Mouse (Mus musculus) layer of hippocampus, adult 9-10 months (tissue): Measurements from ENCODE around the gene C3.

Source experiments
- DNase-seq: peaks from one replicate; pipeline ENCODE4 v3.0.0; 2022; ENCODE audit warnings: low spot score

C3 gene

GRCm38 (mm10) chr17:57249186-57250181, 21.5 kb upstream of the C3 start, which contains the start of gene Trip10:
Trip10 (plus strand) TSS chr17:57249455.
- peak; percentile 59 for DNase-seq

- DNase-seq: no peak
Observed at GRCm38 (mm10) chr17:57248771-57249170, 20.8 kb upstream of the C3 start.

GRCm38 (mm10) chr17:57248201-57248699, 20.3 kb upstream of the C3 start, which contains the start of gene Gpr108:
Gpr108 (minus strand) TSS chr17:57248446.
- DNase-seq: peak; percentile 75

- peak; percentile 97 for DNase-seq
Observed at GRCm38 (mm10) chr17:57247393-57248200, 19.7 kb upstream of the C3 start.

- DNase-seq: no peak
Observed at GRCm38 (mm10) chr17:57246663-57247392, 18.9 kb upstream of the C3 start.

GRCm38 (mm10) chr17:57245311-57245929, 17.5 kb upstream of the C3 start:
- DNase-seq: no peak

- no peak for DNase-seq
Observed at GRCm38 (mm10) chr17:57243650-57244370, 15.9 kb upstream of the C3 start.

- DNase-seq: no peak
Observed at GRCm38 (mm10) chr17:57237181-57237580, 9.2 kb upstream of the C3 start.

- no peak for DNase-seq
Observed at GRCm38 (mm10) chr17:57235803-57236202, 7.9 kb upstream of the C3 start.

- no peak for DNase-seq
Observed at GRCm38 (mm10) chr17:57234254-57234928, 6.5 kb upstream of the C3 start.

GRCm38 (mm10) chr17:57233038-57233437, 5.1 kb upstream of the C3 start:
- DNase-seq: no peak

- no peak for DNase-seq
Observed at GRCm38 (mm10) chr17:57232200-57232599, 4.3 kb upstream of the C3 start.

GRCm38 (mm10) chr17:57231321-57231771, 3.4 kb upstream of the C3 start:
- no peak for DNase-seq

GRCm38 (mm10) chr17:57230728-57231125, 2.8 kb upstream of the C3 start:
- no peak for DNase-seq

- no peak for DNase-seq
Observed at GRCm38 (mm10) chr17:57229851-57230727, 2.2 kb upstream of the C3 start.

GRCm38 (mm10) chr17:57228873-57229272, 937 bp upstream of the C3 start:
- DNase-seq: no peak

GRCm38 (mm10) chr17:57227468-57227867, 468 bp downstream of the C3 start:
- DNase-seq: no peak

GRCm38 (mm10) chr17:57223313-57223712, 4.6 kb downstream of the C3 start:
- DNase-seq: no peak

- no peak for DNase-seq
Observed at GRCm38 (mm10) chr17:57221911-57222310, 6.0 kb downstream of the C3 start.
